Mouse (Mus musculus) thymus, postnatal 25 days (tissue): ENCODE data around the gene Ccdc57.
"Not testable (repeated sequence)": the region's sequence is repeated elsewhere in the genome, so short reads cannot be mapped to it uniquely, and the experiment has no call there.

Experiments
- DNase-seq: peaks from one replicate; pipeline ENCODE4 v3.0.0; 2022

Gene Ccdc57

DNA sequence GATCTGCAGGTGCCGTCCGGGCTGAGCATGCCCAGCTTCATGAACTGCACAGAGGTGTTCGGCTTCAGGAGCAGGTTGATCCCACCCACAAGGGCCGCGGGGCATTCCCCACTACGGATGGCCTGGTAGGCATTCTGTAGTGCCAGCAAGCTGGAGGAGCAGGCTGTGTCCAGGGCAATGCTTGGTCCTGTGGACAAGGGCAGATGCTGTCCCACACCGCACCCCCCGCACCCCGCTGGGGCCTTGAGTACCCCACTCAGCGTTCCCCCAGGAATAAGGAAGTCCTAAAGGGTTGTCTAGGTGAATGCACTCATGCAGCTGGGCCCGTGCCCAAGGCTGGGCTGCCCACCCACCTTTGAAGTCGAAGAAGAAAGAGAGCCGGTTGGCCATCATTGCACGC lies 112.1 kb downstream of the Ccdc57 start:
- DNase-seq = no peak

DNA sequence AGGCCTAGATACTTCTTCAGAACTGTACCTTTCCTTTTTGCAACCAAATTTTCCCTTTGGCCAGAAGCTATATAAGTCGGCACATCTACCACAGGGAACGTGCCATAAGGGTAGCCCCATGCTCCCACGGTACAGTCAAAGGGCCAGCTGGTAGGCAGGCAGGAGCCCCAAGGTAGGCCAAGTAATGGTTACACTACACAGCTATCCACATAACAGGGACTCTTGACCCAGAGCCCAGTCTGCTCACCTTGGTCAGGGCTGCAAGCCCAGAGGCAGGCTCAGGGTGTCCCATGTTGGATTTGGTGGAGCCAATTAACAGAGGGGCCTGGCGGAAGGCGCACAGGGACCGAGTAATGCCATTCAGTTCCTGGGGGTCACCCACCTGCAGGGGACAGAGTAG lies 113.1 kb downstream of the Ccdc57 start:
- no peak for DNase-seq

DNA sequence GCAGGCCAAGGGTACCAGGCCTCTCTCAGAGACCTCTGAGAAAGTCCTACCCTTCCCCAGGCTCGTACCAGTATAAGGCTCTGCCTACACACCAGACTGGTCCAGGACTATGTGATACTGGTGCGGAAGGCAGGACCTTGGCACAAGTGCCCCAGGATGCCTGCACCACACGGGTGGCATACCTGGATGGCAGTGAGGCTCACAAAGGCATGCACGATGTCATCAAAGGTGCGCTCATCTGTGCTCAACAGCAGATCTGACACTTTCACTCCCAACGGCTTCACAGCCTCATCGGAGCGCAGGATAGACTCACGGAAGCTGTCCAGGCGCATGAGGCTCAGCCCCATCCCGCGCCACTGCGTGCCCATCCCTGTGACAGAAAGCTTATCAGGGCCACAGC lies 114.4 kb downstream of the Ccdc57 start:
- no peak for DNase-seq

DNA sequence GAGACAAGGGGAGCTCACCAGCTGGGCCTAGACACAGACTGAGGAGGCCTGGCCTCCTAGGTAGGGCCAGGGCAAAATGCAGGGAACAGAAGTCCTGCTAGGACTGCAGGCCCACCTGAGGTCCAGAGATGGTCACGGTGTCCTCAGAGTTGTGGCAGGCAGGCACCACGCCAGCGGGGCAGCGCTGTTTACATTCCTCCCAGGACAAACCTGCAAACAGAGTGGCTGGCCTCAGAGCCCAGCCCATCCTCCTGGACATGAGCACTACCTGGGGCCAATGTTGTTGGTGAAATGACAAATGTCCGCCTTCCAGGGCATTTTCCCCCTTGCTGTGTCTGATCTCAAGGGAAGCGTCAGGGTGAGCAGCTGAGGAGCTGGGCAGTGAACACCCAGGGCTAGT lies 115.3 kb downstream of the Ccdc57 start:
- DNase-seq = no peak

DNA sequence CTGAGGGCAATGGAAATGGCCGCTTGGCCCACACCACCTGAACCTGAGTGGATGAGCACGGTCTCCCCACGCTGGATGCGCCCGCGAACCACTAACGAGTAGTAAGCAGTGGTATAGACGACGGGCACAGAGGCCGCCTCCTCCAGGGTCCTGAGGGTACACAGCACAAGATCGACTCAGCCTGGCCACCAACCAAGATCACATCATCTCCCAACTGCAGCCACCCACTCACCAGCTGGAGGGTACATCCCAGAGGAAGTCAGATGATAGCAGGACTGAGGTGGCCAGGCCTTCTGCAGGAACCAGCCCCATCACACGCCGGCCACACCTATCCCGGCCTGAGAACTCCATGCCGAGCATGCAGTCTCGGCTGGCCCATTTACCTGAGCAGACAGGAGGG lies 120.6 kb downstream of the Ccdc57 start:
- no peak for DNase-seq

DNA sequence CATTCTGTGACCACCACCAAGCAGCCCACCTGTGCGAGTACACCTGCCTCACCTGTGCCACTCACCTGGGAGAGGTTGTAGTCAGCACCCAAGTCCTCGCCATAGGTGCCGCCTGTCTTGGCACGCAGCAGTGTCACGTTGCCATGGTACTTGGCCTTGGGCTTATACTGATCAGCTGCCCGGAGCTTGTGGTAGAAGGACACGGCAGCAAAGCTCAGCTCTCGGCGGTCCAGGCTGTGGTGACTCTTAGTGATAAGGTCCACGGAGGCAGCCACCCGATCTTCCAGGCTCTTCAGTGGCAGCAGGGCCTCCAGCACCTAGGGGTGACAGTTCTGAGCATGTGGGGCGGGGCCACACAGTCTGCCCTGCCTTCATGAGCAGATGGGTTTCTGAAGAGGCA lies 124.7 kb downstream of the Ccdc57 start:
- no peak for DNase-seq

DNA sequence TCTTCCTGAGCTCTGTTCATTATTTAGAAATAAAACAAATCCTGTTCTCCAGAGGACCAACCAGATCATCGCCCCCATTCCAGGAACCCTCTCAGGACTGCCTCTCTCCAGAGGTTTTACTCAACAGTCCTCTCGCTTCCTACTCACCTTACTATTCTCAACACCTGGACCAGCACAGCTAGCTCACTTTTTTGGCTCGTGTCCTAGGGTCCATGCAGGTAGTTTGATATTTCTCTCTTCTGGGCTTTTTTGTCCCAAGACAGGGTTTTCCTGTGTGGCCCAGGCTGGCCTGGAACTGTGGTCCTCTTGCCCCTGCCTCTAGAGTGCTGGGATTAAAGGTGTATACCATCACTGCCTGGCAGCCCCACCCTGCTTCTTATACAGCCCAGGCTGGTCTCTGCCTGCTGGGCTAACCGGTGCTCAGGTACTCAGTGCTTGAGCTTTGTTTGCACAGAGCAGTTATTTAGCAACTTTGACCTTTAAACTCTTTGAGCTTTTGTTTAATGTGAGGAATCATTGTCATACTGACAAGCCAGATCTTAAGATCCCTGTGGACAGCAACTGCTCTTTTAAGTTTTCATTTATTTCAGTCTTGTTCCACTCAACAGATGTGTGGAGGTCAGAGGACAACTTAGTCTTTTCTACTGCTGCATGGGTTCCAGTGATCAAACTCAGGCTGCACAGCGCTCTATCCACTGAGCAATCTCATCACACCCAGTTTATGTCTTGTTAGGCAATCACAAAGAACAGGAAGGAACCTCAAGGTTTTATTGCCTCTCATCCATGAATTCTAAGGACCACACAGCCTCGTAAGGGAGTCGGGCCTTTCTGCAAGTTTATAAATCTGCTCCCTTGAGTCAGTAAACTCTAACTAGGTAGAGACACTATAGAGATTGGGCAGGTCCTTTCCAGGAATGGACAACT lies 127.0 kb downstream of the Ccdc57 start:
- no peak for DNase-seq

DNA sequence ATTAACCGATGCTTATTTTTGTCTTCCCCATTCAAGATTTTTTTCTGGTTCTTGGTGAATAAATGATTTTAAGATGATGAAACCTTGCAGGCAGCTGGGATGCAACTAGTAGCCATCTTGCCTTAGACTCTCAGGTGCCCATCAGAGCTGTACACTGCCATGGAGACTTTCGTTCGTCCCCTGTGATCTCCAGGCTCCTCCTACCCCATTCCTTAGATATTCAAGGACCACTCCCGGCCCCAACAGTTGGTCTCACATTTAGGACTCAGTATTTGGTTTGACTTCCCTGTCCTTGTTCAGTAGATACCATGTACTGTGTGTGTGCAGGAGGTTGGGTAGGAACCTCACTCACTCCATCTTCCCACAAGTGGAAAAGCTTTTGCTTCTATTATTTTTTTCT lies 127.9 kb downstream of the Ccdc57 start:
- DNase-seq = no peak

DNA sequence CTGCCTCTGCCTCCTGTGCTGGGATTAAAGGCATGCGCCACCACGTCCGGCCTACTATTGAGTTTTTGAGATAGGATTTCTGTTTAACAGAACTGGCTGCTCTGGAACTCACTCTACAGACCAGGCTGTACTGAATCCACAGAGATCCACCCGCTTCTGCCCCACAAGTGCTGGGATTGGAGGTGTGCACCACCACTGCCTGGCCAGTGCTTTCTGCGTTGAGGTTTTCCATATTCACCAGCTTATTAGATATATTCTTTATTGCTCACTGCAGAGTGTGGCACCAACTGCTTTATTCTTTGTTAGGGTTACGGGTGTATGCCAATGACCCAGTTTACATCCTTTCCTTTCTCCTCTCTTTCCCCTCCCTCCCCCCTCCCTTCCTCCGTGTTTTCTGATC lies 128.4 kb downstream of the Ccdc57 start:
- DNase-seq = no peak

DNA sequence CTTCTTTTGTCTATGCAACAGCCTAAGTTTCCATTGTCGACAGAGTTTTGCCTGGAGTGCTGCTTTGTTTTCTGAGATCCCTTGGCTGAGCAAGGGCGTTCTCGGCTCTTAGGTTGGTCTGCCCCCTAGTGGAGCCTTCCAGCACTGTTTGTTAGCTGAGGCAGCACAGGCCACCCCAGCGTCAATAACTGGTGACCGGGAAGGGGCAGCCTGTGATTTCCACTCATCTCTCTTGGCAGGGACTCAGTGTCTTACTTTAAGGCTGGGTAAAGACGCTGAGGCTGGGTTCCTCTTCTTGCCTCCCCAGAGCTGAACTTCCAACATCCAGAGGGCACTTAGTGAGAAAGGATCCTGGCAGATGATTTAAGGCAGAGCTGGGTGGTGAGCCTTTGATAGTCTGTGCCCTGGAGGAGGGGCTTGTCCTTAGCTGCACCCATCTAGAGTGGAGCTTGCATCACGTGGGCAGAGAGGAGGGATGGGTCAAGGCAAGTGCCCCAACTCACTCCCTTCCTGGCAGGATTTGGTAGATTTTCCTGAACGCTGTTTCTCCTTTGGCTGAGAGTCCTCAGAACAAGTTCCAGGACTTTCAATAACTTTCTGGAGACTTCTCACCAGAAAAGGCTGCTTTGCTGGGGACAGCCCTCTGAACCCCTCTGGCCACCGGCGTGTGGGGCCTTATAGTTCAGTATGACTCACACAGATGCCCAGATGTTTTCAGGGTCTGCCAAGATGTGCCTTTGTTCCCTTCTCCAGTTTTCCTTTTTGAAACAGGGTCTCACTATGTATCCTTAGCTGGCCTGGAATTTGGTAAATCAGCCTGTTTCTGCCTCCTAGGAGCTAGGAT lies 132.4 kb downstream of the Ccdc57 start:
- peak; percentile 82 for DNase-seq

DNA sequence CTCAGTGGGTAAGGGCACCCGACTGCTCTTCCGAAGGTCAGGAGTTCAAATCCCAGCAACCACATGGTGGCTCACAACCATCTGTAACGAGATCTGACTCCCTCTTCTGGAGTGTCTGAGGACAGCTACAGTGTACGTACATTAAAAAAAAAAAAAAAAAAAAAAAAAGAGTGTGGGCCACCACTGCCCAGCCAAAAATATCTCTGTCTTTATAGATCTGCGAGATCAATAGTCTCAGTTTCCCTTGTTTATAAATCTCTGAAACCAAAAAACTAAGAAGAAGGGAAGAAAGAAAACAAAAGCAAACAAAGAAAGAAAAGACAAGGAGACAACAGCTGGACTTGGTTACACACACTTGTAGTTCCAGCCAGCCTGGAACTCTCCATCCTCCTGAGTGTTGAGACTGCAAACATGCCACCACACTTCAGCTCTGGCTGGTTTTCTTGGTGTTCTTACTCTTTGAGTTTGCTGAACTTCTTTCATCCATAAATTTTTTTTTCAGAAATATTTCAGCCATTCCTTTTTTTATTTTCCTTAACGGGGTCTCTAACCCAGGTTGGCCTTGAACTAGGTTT lies 133.3 kb downstream of the Ccdc57 start:
- no peak for DNase-seq

DNA sequence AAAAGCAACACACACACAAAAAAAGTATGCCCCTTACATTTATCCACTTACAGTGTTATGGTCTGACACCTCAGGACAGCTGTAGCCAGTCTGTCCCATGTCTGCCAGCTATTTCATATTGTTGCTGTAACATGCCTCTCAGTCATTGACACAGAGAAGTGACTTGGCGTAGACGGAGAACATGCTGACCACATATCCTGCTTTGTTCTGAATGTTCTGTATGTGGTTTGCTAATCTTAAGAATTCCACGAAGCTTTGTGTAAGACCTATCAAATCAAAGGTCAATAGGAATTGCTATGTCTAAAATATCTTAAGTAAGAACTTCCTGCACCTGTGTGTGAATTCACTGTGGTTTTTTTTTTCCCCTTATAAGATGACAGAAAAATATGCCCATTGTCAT lies 134.4 kb downstream of the Ccdc57 start:
- no peak for DNase-seq

DNA sequence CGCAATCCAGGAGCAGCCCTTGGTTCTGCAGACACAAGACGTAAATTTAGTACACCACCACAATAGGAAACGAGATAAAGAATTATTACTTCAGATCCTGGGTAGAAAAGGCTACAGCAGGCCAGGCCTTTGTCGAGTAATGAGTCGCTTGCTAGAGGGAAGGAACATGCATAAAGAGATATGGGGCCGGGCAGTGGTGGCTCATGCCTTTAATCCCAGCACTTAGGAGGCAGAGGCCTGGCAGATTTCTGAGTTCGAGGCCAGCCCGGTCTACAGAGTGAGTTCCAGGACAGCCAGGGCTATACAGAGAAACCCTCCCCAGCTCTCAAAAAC lies 136.1 kb downstream of the Ccdc57 start:
- DNase-seq = no peak

DNA sequence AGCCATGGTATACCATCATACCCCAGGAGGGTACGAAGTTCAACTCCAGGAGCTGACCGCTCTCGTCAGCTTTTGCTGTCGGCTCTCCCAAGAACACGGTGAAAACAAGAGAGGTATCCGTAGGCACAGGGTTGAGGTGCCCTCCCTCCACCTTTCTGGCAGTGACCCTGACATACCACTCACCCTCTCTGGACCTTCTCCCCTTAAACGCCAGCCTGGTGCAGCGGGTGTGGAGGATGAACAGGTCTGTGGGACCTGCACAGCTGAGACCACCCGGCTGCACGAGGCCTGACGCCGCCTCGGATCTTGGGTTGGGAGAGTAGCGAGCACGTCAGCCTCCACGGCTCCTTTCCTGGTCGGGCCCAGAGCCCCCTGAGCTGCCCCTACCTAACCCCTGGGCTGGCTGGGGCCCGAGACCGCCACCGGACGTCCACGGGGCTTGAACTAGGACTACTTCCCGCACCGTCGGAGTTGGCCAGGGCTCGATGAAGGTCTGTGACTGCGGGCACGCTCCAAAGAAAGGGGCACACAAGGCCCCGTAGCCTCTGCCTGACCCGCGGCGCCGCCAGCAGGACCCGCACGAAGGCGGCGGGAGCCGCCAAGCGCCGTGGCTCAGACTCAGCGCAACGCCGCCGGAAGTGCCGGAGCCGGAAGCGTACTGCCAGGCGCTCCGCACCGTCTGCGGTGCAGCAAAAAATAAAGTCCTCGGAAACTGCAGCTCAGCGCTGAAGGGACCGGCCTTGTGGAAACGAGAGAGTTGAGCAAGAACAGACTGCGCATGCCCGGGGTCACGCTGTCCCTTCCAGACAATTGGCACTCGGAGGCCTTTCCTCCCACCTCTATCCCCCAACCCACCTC lies 136.7 kb downstream of the Ccdc57 start, which contains the start of gene Dus1l:
TSS of gene Dus1l (minus strand) at position 648 of the 858 bp plus-strand sequence.
- DNase-seq = peak; percentile 99

DNA sequence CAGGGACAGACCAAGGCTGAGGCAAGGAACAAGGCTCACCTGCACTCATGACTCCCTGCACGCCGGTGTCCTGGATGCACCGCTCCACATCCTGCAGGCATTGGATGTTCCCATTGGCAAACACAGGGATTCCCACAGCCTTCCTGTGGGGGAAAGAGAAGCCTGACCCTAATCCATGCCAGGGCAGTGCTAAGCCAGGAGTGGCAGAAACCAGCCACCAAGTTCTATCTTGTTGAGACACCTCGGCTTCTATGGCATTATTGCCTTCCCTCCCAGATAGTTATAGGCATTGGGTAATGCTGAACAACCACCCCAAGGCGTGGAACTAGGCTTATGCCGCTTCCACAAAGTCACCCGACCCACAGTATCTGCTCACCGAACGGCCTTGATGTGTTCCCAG lies 140.0 kb downstream of the Ccdc57 start:
- DNase-seq = no peak

DNA sequence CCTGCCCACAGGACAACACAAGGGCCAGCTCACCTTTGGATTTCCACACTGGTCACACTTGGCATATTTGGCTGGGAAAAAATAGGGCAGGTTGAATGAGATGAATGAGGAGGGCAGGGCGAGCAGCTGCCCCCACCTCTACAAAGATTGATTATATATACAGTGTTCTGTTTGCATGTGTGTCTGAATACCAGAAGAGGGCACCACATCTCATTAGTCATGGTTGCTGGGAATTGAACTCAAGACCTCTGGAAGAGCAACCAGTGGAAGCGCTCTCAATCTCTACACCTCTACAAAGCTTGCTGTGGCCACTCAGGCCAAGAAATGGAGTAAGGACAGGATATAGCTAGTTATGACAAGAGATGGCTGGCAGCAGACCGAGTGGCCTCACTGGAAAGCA lies 142.9 kb downstream of the Ccdc57 start:
- DNase-seq = no peak

DNA sequence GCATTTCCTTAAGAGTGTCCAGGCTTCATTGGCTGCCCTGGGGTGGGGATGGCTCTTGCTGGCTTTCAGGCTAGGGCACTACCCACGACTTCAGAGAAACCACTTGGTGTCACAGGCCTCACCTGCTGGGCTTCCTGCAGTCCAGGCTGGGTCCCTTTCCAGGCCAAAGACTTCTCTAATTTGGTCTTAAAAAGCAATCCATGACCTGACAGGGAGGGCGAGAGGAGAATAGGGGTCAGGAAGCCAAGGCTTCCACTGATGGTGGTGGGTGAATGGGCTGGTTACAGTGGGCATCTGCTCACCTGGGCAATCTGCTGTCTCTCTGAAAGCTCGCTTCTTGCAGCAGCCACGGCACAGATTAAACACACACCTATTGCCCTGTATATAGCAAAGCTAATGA lies 143.3 kb downstream of the Ccdc57 start:
- DNase-seq = no peak

DNA sequence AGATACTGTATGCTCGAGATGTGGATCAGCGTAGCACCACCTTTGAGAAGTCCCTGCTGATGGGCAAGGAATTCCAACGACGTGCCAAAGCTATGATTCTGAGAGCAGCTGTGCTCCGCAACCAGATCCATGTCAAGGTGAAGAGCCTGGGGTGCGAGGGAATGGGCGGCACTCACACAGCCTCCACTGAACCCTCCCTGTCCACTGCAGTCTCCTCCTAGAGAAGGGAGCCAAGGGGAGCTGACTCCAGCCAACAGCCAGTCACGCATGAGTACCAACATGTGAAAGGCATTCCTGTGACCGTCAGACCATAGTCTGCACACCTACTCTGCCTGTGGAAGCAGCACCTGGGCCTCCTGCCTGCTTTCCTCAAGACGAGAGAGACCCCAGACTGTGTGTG lies 144.2 kb downstream of the Ccdc57 start:
- DNase-seq = not testable (repeated sequence)

DNA sequence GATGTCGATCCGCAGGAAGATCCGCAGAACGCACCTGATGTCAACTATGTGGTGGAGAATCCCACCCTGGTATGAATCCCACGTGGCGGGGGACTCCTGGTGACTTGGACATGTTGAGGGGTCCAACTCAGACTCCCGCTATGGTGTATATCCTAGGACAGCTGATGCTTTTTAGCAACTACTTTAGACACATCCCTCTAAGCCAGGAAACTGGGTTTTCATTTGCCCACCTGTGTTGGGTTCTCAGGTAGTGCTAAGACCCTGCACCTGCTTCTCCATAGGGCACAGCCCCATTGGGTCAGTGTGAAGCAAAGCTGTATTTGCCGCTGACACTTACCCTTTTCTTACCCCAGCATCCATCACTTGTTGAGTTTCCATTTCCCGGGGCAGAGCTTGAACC lies 147.5 kb downstream of the Ccdc57 start:
- DNase-seq = no peak

DNA sequence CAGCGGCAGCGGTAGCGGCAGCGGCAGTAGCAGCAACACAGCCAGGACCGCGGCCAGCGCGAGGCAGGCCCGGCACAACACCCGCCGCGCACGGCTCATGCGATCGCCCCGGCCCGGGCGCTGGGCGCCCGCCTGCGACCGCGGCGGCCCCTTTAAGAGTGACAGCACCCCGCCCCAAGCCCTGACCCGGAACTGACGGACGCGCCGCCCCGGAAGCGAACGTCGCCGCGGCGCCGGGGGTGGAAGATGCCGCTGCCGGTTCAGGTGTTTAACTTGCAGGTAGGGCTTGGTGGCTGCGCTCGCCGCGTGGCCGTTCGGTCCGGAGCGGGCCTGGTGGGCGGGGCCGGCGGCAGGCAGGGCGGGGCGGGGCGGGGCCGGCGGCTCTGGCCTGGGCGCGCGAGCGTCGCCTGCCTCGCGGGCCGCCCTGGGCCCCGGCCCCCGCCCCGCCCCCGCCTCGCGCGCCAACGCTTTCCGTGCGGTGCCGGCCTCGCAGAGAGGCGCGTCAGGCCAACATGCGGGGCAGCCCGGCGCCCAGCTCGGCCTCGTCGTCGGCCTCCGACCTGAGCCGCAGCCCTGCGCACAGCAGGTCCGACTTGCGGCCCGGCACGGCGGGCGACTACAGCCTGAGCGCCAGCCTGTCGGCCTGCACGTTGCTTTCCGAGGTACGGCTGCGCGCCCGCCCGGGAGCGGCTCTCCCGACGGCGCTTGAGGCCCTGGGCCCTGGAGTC lies 148.4 kb downstream of the Ccdc57 start, which contains the start of the genes Rfng and Gps1:
TSS of gene Rfng (minus strand) at position 144 of the 728 bp plus-strand sequence.
TSS of gene Gps1 (plus strand) at position 209 of the 728 bp plus-strand sequence.
- DNase-seq = peak; percentile 85

DNA sequence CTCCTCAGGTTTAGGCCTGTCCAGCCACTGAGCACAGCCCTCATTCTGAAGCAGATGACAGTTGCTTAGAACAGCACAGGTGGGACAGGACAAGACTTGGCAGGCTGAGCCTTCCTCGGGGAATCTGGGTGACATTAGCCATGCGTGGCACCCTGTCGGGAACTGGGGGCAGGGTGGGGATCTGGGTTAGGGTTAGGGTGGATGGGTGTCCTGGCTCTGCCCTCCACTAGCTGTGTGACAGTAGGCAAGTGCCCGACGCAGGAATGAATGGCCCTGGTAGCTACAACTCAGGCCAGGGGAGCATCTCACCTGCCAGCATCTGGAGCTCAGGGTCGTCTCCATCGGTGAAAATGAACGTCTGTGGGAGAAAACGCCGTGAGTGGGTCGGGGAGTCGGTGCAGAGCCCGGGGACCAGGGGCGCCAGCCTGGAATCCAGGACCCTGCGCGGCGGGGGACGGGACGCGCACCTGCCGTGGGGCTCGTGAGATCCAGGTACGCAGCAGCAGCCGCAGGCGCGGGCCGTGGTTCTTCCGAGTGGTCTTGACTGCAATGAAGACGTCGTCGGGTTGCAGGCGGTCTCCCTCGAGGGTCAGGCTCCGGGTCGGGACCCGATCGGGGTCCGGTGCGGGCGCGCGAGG lies 149.1 kb downstream of the Ccdc57 start:
- DNase-seq = no peak
